Mouse (Mus musculus): ENCODE data around the gene Icmt. TPM values are rescaled to one million over a fixed set of nuclear protein-coding genes. Genes with fewer than 3 reads are reported as not detected.

The Icmt gene
- polyA plus RNA-seq, 1 experiment from 2014 or later = 20.1 TPM

DNA sequence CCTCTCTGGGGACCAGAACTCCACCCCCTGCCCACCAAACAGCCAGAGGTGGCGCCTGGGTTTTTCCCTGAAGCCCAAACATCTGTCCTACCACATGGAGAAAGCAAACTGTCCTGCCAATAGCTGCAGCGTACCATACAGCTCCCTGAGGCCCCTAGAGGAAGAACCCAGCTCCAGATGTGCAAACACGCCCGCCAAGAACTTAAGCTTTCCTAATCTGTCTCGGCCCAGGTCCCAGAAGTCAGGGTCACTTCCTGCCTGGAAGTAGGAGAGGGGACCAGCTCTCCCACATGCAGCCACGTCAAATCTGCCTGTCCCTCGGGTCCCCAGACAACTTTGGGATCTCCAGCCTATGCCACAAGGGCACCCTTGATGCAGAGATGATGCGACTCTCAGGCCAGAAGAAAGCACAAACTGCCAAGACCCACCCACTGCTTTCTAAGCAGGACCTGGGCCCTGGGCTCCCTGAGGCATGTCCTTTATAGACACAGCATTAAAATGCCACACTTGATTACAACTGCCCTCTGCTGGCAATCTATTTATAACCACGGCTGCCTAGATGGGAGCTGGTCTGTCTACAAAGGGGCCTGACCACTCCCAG, 24.5 kb upstream of the Icmt start:
- peak overlapping the region; percentile 92 for H3K27ac ChIP-seq (ENCODE audit: low read length)
- no peak overlapping the region for H3K4me2 ChIP-seq (ENCODE audit: low read depth, low read length)
- H3K27me3 ChIP-seq (ENCODE audit: control insufficient read depth, insufficient read depth, low read length) = peaks cover 9% of the 10 kb centered on the region; the same call in 1 of the 2 replicates
- ATAC-seq (ENCODE audit: insufficient read depth, low FRiP score) = peak; percentile 45
- 25% methylated on average over 9 of the region's 9 CpGs for WGBS
- H3K9me3 ChIP-seq (replicated peaks; ENCODE audit: control insufficient read depth, low read length) = no peaks in the 10 kb centered on the region
- H3K4me3 ChIP-seq (replicated peaks; ENCODE audit: low read length) = no peak overlapping the region
- peaks cover 27% of the 10 kb centered on the region for H3K4me1 ChIP-seq (ENCODE audit: control insufficient read depth, insufficient read depth, low read length)
- H3K9ac ChIP-seq (ENCODE audit: low read length) = no peak overlapping the region; the same call in 1 of the 2 replicates
- no peaks in the 10 kb centered on the region for H3K36me3 ChIP-seq (ENCODE audit: control insufficient read depth, insufficient read depth, low read length)

DNA sequence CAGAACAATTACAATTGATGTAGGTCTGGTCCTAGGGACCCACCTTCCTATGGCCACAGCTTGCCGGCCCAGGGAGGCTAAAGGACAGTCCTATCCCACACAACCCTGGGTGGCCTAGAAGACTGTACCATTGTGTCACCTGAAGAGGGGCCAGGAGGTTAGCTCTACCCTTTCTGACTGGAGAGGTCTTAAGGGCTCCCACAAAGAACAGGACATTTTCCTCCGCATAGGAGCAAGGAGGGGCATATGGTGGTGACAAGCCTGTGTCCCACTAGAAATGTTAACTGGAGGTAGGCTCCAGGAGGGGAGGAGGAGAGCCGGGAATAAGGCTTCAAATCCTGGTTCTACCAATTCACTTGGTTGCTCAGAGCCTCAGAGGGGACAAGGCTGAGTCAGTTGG, 23.8 kb upstream of the Icmt start:
- Histone ChIP-seq H3K36me3 (ENCODE audit: control insufficient read depth, insufficient read depth, low read length) (no peaks in the 10 kb centered on the region), H3K9me3 (replicated peaks; ENCODE audit: control insufficient read depth, low read length) (no peaks in the 10 kb centered on the region), H3K27me3 (ENCODE audit: control insufficient read depth, insufficient read depth, low read length) (peaks cover 9% of the 10 kb centered on the region; the same call in 1 of the 2 replicates), H3K4me2 (ENCODE audit: low read depth, low read length) (no peak overlapping the region), H3K4me1 (ENCODE audit: control insufficient read depth, insufficient read depth, low read length) (peaks cover 27% of the 10 kb centered on the region), H3K4me3 (replicated peaks; ENCODE audit: low read length) (no peak overlapping the region), H3K27ac (ENCODE audit: low read length) (peak overlapping the region; percentile 92), H3K9ac (ENCODE audit: low read length) (no peak overlapping the region)
- ATAC-seq (ENCODE audit: insufficient read depth, low FRiP score) = no peak
- 43% methylated on average over 3 of the region's 3 CpGs for WGBS

DNA sequence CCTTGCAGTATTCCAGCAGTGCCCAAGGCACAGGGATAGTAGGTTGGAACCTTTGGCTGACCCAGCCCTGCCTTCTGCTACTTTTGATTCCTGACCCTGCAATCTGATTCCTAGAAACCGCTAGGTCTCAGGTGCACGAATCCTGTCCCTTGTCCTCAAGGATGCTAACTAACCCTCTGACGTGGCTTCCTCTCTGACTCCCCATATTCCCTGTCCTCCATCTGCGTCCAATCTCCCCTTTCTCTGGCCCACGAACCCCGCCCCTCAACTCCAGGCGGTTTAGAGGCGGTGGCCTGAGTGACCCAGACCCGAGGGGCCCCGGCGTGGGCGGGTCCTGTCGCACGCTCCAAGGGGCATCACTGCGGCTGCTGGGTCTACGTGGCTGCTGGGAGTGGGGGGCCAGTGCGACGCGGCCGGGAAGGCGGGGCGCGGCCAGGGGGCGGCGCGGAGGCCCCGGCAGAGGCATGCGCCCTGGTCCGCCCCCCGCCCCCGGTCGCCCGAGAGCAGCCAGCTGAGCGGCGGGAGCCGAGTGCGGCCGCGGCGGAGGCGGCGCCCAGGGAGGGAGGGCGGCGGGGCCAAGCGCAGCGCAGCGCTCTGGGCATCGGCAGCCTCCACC, 23.3 kb upstream of the Icmt start, which contains the start of gene Gpr153:
Gene Gpr153 (plus strand): TSS at position 612 of the 616 bp plus-strand sequence.
- Histone ChIP-seq H3K9me3 (replicated peaks; ENCODE audit: control insufficient read depth, low read length) (no peaks in the 10 kb centered on the region), H3K27me3 (ENCODE audit: control insufficient read depth, insufficient read depth, low read length) (peaks cover 9% of the 10 kb centered on the region; the same call in 1 of the 2 replicates), H3K36me3 (ENCODE audit: control insufficient read depth, insufficient read depth, low read length) (no peaks in the 10 kb centered on the region), H3K27ac (ENCODE audit: low read length) (peak within 1 kb of the TSS; percentile 92), H3K4me2 (ENCODE audit: low read depth, low read length) (peak within 1 kb of the TSS; percentile 92), H3K4me1 (ENCODE audit: control insufficient read depth, insufficient read depth, low read length) (peaks cover 27% of the 10 kb centered on the region), H3K4me3 (replicated peaks; ENCODE audit: low read length) (peak within 1 kb of the TSS; percentile 66), H3K9ac (ENCODE audit: low read length) (peak within 1 kb of the TSS; percentile 83)
- WGBS = under 1% methylated on average over 45 of the region's 48 CpGs
- peak; percentile 79 for ATAC-seq (ENCODE audit: insufficient read depth, low FRiP score)

DNA sequence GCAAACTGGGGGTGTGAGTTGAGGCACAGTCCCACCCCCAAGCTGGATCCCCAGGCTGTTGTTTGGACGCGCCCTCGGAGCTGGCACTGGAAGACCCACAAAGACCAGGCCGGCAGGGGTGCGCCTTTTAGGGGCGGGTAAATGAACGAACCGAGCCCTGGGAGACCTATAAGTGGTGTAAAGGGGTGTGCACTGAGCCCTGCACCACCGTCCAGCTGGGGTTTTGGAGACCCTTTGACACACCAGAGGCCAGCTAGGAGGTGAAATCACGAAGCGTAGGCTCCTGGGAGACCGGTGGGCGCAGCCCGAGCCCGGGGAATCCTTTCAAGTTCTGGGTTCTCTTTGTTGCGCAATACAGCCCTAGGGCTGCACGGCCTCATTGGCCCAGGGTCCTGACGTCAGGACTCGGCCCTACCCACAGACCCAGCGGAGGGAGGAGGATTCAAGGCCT, 22.3 kb upstream of the Icmt start:
- Histone ChIP-seq H3K4me2 (ENCODE audit: low read depth, low read length) (peak overlapping the region; percentile 92), H3K27ac (ENCODE audit: low read length) (peak overlapping the region; percentile 92), H3K4me3 (replicated peaks; ENCODE audit: low read length) (peak overlapping the region; percentile 66)

DNA sequence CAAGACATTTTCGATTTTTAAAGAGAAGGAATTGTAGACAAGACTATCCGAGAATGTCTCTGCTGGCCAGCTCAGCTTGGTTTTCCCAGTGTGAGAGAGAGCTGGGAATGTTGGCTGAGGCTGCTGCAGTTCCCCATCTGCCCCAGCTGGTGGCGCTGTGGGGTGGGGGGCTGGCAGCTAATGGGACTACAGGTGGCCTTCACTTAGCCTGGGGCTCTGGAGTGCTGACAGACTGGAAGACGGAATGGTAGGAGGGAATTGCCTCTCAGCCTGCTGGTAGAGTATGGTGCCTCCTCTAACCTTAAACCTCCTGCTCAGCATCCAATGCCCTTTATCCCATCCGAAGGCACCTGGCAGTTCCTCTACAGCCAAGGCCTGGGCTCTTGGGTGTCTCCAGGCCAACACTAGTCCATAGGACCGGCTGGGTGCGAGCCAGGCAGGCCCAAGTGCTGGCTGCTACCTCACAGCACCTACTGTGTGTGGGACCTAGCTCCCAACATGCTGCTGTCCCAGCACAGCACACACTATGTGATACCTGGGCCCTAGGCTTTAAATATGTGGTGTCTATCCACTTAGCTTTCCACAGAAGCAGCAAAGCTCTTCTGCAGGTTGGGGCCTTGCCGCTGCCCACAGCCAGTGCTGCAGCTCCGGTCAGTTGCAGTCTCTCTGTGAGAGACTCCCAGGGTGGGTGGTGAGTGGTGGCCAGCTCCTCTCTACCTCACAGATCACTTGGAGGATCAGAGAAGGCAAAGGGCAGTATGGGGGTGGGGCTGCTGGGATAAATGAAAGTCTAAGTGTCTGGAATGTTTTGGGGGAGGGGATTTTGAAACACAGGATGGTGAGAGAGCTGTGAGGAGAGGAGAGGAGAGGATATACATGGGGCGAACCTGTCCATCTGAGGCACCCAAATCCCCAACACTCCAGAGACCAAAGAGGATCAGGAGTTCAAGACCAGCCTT, 20.4 kb upstream of the Icmt start:
- 55% methylated on average over 10 of the region's 10 CpGs for WGBS
- Histone ChIP-seq H3K4me3 (replicated peaks; ENCODE audit: low read length) (no peak overlapping the region), H3K9me3 (replicated peaks; ENCODE audit: control insufficient read depth, low read length) (no peaks in the 10 kb centered on the region), H3K27me3 (ENCODE audit: control insufficient read depth, insufficient read depth, low read length) (peaks cover 19% of the 10 kb centered on the region), H3K4me1 (ENCODE audit: control insufficient read depth, insufficient read depth, low read length) (peaks cover 19% of the 10 kb centered on the region), H3K27ac (ENCODE audit: low read length) (no peak overlapping the region), H3K4me2 (ENCODE audit: low read depth, low read length) (no peak overlapping the region), H3K36me3 (ENCODE audit: control insufficient read depth, insufficient read depth, low read length) (no peaks in the 10 kb centered on the region), H3K9ac (ENCODE audit: low read length) (no peak overlapping the region)
- no peak for ATAC-seq (ENCODE audit: insufficient read depth, low FRiP score)

More for the DNA sequence above, 22.3 kb upstream of the Icmt start:
- peak; percentile 25; the same call in 1 of the 2 replicates for ATAC-seq (ENCODE audit: insufficient read depth, low FRiP score)
- Histone ChIP-seq H3K4me1 (ENCODE audit: control insufficient read depth, insufficient read depth, low read length) (peaks cover 27% of the 10 kb centered on the region), H3K9ac (ENCODE audit: low read length) (peak overlapping the region; percentile 83), H3K9me3 (replicated peaks; ENCODE audit: control insufficient read depth, low read length) (no peaks in the 10 kb centered on the region), H3K27me3 (ENCODE audit: control insufficient read depth, insufficient read depth, low read length) (peaks cover 13% of the 10 kb centered on the region), H3K36me3 (ENCODE audit: control insufficient read depth, insufficient read depth, low read length) (no peaks in the 10 kb centered on the region)
- 2% methylated on average over 20 of the region's 20 CpGs for WGBS

DNA sequence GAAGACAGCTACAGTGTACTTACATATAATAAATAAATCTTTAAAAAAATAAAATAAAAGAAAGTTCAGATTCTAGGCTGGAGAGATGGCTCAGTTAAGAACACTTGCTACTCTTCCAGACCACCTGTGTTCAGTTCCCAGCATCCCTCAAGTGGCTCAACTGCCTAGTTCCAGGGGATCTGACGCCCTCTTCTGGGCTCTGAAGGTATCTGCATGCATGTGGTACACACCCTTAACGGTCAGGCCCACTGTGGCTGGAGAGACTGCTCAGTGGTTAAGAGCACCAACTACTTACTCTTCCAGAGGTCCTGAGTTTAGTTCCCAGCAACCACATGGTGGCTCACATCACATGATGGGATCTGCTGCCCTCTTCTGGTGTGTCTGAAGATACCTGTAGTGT, 19.1 kb upstream of the Icmt start:
- H3K27me3 ChIP-seq (ENCODE audit: control insufficient read depth, insufficient read depth, low read length) = peaks cover 31% of the 10 kb centered on the region
- WGBS = 68% methylated on average over 2 of the region's 2 CpGs
- peaks cover 10% of the 10 kb centered on the region for H3K4me1 ChIP-seq (ENCODE audit: control insufficient read depth, insufficient read depth, low read length)
- H3K4me2 ChIP-seq (ENCODE audit: low read depth, low read length) = no peak overlapping the region
- no peaks in the 10 kb centered on the region for H3K36me3 ChIP-seq (ENCODE audit: control insufficient read depth, insufficient read depth, low read length)
- no peaks in the 10 kb centered on the region for H3K9me3 ChIP-seq (replicated peaks; ENCODE audit: control insufficient read depth, low read length)
- no peak for ATAC-seq (ENCODE audit: insufficient read depth, low FRiP score)
- H3K4me3 ChIP-seq (replicated peaks; ENCODE audit: low read length) = no peak overlapping the region
- H3K27ac ChIP-seq (ENCODE audit: low read length) = no peak overlapping the region
- H3K9ac ChIP-seq (ENCODE audit: low read length) = no peak overlapping the region

DNA sequence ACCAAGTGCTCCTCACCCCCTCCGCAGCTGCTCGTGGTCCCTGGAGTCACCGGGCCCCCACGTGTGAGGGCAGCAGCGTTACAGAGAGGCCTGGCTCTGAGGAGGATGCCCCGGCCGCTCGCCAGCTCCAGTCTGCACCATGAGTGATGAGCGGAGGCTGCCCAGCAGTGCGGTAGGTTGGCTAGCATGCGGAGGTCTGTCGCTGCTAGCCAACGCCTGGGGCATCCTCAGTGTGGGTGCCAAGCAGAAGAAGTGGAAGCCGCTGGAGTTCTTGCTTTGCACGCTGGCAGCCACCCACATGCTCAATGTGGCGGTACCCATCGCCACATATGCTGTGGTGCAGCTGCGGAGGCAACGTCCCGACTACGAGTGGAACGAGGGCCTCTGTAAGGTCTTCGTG, 18.0 kb upstream of the Icmt start:
- H3K9ac ChIP-seq (ENCODE audit: low read length) = no peak overlapping the region
- no peaks in the 10 kb centered on the region for H3K9me3 ChIP-seq (replicated peaks; ENCODE audit: control insufficient read depth, low read length)
- WGBS = 87% methylated on average over 23 of the region's 23 CpGs

DNA sequence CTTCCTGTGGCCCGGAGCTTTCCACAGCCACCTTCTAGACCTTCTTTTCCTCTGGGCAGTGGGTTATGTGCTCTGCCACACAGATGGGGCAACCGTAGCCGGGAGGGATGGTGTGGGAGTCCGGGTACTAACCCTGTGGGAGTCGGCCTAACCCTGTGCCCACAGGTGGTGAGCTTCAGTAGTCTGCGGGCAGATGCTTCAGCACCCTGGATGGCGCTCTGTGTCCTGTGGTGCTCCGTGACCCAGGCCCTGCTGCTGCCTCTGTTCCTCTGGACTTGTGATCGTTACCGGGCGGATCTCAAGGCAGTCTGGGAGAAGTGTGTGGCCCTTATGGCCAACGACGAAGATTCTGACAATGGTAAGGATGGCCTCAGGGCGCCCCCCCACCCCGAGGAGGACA, 15.4 kb upstream of the Icmt start:
- H3K4me2 ChIP-seq (ENCODE audit: low read depth, low read length) = no peak overlapping the region
- no peak for ATAC-seq (ENCODE audit: insufficient read depth, low FRiP score)
- no peaks in the 10 kb centered on the region for H3K9me3 ChIP-seq (replicated peaks; ENCODE audit: control insufficient read depth, low read length)
- WGBS = 45% methylated on average over 15 of the region's 15 CpGs
- H3K27me3 ChIP-seq (ENCODE audit: control insufficient read depth, insufficient read depth, low read length) = peaks cover 51% of the 10 kb centered on the region
- H3K9ac ChIP-seq (ENCODE audit: low read length) = no peak overlapping the region
- H3K27ac ChIP-seq (ENCODE audit: low read length) = no peak overlapping the region
- peaks cover 18% of the 10 kb centered on the region; the same call in 1 of the 2 replicates for H3K4me1 ChIP-seq (ENCODE audit: control insufficient read depth, insufficient read depth, low read length)
- no peak overlapping the region for H3K4me3 ChIP-seq (replicated peaks; ENCODE audit: low read length)
- H3K36me3 ChIP-seq (ENCODE audit: control insufficient read depth, insufficient read depth, low read length) = no peaks in the 10 kb centered on the region

More for the DNA sequence above, 18.0 kb upstream of the Icmt start:
- Histone ChIP-seq H3K27ac (ENCODE audit: low read length) (no peak overlapping the region), H3K4me1 (ENCODE audit: control insufficient read depth, insufficient read depth, low read length) (peaks cover 11% of the 10 kb centered on the region; the same call in 1 of the 2 replicates), H3K27me3 (ENCODE audit: control insufficient read depth, insufficient read depth, low read length) (peaks cover 37% of the 10 kb centered on the region), H3K36me3 (ENCODE audit: control insufficient read depth, insufficient read depth, low read length) (no peaks in the 10 kb centered on the region), H3K4me3 (replicated peaks; ENCODE audit: low read length) (no peak overlapping the region), H3K4me2 (ENCODE audit: low read depth, low read length) (no peak overlapping the region)
- ATAC-seq (ENCODE audit: insufficient read depth, low FRiP score) = no peak

All from stomach, embryonic 16.5 days (tissue).